Mouse (Mus musculus): Measurements from ENCODE around the gene Ccer1.

- no peak for TF ChIP-seq CTCF (IDR thresholded peaks at IDR 0.05; ENCODE audit: low read depth)
- TF ChIP-seq EP300 (optimal IDR thresholded peaks at IDR 0.05) = no peak
These were observed 33.1 kb downstream of the Ccer1 start for GRCm38 (mm10) chr10:97725929-97726328.

Measured in stomach, postnatal 0 days (tissue).